Mouse (Mus musculus): ENCODE results near the gene Idh3b.

GRCm38 (mm10) chr2:130327057-130327456 lies 42.7 kb upstream of the Idh3b start:
- no peak for TF ChIP-seq MYOG (IDR thresholded peaks at IDR 0.05; ENCODE audit: control insufficient read depth, extremely low read depth, insufficient read length)
- TF ChIP-seq CTCF (IDR thresholded peaks at IDR 0.05; ENCODE audit: control insufficient read depth, insufficient read depth, insufficient read length), result no peak
- no peak for TF ChIP-seq MAX (IDR thresholded peaks at IDR 0.05)
- no peak for TF ChIP-seq USF1 (IDR thresholded peaks at IDR 0.05; ENCODE audit: low read depth)
- TF ChIP-seq MYOD1 (IDR thresholded peaks at IDR 0.05; ENCODE audit: control insufficient read depth, insufficient read length, low read depth), result no peak
- no peak for TF ChIP-seq FOSL1 (IDR thresholded peaks at IDR 0.05; ENCODE audit: insufficient read depth, low read length, poor library complexity, severe bottlenecking)
- TF ChIP-seq CEBPB (IDR thresholded peaks at IDR 0.05; ENCODE audit: low read depth), result no peak
